Mouse (Mus musculus) C2C12 (cell line): ENCODE measurements around the gene Btn2a2. TPM values are rescaled to one million over a fixed set of nuclear protein-coding genes. Genes with fewer than 3 reads are reported as not detected.

Experiments
- H3K27me3 ChIP-seq: one replicate; pipeline ENCODE4 v1.6.1; 2011; ENCODE audit not compliant: control insufficient read depth, insufficient read depth, insufficient read length
- H3K36me3 ChIP-seq: one replicate; pipeline ENCODE4 v1.6.1; 2011; ENCODE audit not compliant: control insufficient read depth, insufficient read depth
- H3K4me3 ChIP-seq: one replicate; pipeline ENCODE4 v1.5.1; 2011; ENCODE audit warnings: mild to moderate bottlenecking, control low read depth; ENCODE audit not compliant: poor library complexity, insufficient read depth, severe bottlenecking
- H3K79me2 ChIP-seq: one replicate; pipeline ENCODE4 v1.6.1; 2011; ENCODE audit not compliant: control insufficient read depth, insufficient read depth
- H3K79me3 ChIP-seq: one replicate; pipeline ENCODE4 v1.6.1; 2011; ENCODE audit warnings: low read depth, control low read depth
- H3ac ChIP-seq: one replicate; pipeline ENCODE3; 2011; ENCODE audit warnings: low read depth; ENCODE audit not compliant: control insufficient read depth, insufficient read length
- CEBPB ChIP-seq: IDR thresholded peaks from one replicate; pipeline ENCODE4 v1.6.1; 2011; ENCODE audit warnings: low read depth, mild to moderate bottlenecking, control low read depth, moderate library complexity
- CTCF ChIP-seq: IDR thresholded peaks from one replicate; pipeline ENCODE4 v1.5.1; 2011; ENCODE audit not compliant: control insufficient read depth, insufficient read depth, insufficient read length
- FOSL1 ChIP-seq: IDR thresholded peaks from one replicate; pipeline ENCODE4 v1.8.0; 2011; ENCODE audit warnings: mild to moderate bottlenecking, low read length; ENCODE audit not compliant: poor library complexity, insufficient read depth, severe bottlenecking
- MAX ChIP-seq: IDR thresholded peaks from one replicate; pipeline ENCODE4 v1.6.1; 2011; ENCODE audit warnings: mild to moderate bottlenecking, control low read depth
- MYOD1 ChIP-seq: IDR thresholded peaks from one replicate; pipeline ENCODE4 v1.6.1; 2011; ENCODE audit warnings: low read depth; ENCODE audit not compliant: control insufficient read depth, insufficient read length
- MYOG ChIP-seq: IDR thresholded peaks from one replicate; pipeline ENCODE4 v1.6.1; 2011; ENCODE audit not compliant: control insufficient read depth, insufficient read length; ENCODE audit errors: extremely low read depth
- USF1 ChIP-seq: IDR thresholded peaks from one replicate; pipeline ENCODE4 v1.6.1; 2011; ENCODE audit warnings: low read depth, mild to moderate bottlenecking, control low read depth, moderate library complexity
- polyA plus RNA-seq: library from polyadenylated mRNA; unstranded; fragments of >200 nt; fragmentation: generic; extraction: Trizol; gene quantifications from one replicate; pipeline ENCODE4 v1.2.1, GENCODE M21; 2012; ENCODE audit warnings: missing spikeins

The Btn2a2 gene
- polyA plus RNA-seq, 1 experiment = 0.07 TPM

- H3K4me3 ChIP-seq = no peak overlapping the region
- no peak overlapping the region for H3ac ChIP-seq
- H3K27me3 ChIP-seq = no peaks in the 10 kb centered on the region
- H3K79me2 ChIP-seq = no peaks in the 10 kb centered on the region
- TF ChIP-seq MAX = no peak
- TF ChIP-seq CEBPB = no peak
- TF ChIP-seq MYOG = no peak
- no peaks in the 10 kb centered on the region for H3K36me3 ChIP-seq
- H3K79me3 ChIP-seq = no peaks in the 10 kb centered on the region
Observed at GRCm38 (mm10) chr13:23515826-23516620, 27.4 kb upstream of the Btn2a2 start.

GRCm38 (mm10) chr13:23515281-23515680 lies 26.6 kb upstream of the Btn2a2 start:
- Histone ChIP-seq H3K4me3 (no peak overlapping the region), H3K36me3 (no peaks in the 10 kb centered on the region), H3K79me3 (no peaks in the 10 kb centered on the region), H3K27me3 (no peaks in the 10 kb centered on the region), H3K79me2 (no peaks in the 10 kb centered on the region), H3ac (no peak overlapping the region)
- no peak for TF ChIP-seq MYOD1
- TF ChIP-seq FOSL1 = no peak
- TF ChIP-seq USF1 = no peak
- no peak for TF ChIP-seq MYOG
- TF ChIP-seq CEBPB = no peak
- no peak for TF ChIP-seq MAX
- no peak for TF ChIP-seq CTCF

- no peak overlapping the region for H3K4me3 ChIP-seq
- H3K79me2 ChIP-seq = no peaks in the 10 kb centered on the region
- no peak for TF ChIP-seq MAX
- no peak for TF ChIP-seq FOSL1
- no peak for TF ChIP-seq MYOD1
- no peak for TF ChIP-seq CEBPB
- no peak for TF ChIP-seq CTCF
- TF ChIP-seq MYOG = no peak
- TF ChIP-seq USF1 = no peak
- no peak overlapping the region for H3ac ChIP-seq
- no peaks in the 10 kb centered on the region for H3K79me3 ChIP-seq
- H3K27me3 ChIP-seq = no peaks in the 10 kb centered on the region
- no peaks in the 10 kb centered on the region for H3K36me3 ChIP-seq
Observed at GRCm38 (mm10) chr13:23513517-23513916, 24.9 kb upstream of the Btn2a2 start.

GRCm38 (mm10) chr13:23510127-23510526 lies 21.5 kb upstream of the Btn2a2 start:
- Histone ChIP-seq H3K79me2 (no peaks in the 10 kb centered on the region), H3K27me3 (no peaks in the 10 kb centered on the region), H3ac (no peak overlapping the region), H3K4me3 (no peak overlapping the region), H3K36me3 (no peaks in the 10 kb centered on the region), H3K79me3 (no peaks in the 10 kb centered on the region)
- TF ChIP-seq CEBPB (no peak), USF1 (no peak), MYOD1 (no peak), MYOG (no peak), CTCF (no peak), MAX (no peak), FOSL1 (no peak)

- Histone ChIP-seq H3K79me3 (no peaks in the 10 kb centered on the region), H3K4me3 (no peak overlapping the region), H3ac (no peak overlapping the region), H3K36me3 (no peaks in the 10 kb centered on the region), H3K79me2 (no peaks in the 10 kb centered on the region), H3K27me3 (no peaks in the 10 kb centered on the region)
- TF ChIP-seq MAX (no peak), FOSL1 (no peak), CEBPB (no peak), MYOD1 (no peak), USF1 (no peak), MYOG (no peak), CTCF (no peak)
Observed at GRCm38 (mm10) chr13:23506819-23507515, 18.3 kb upstream of the Btn2a2 start.
